Mouse (Mus musculus): ENCODE measurements around the gene 9430038I01Rik.

Gene 9430038I01Rik

GRCm38 (mm10) chr7:137366736-137367135, 43.8 kb downstream of the 9430038I01Rik start:
- DNase-seq (ENCODE audit: extremely low read depth, low read depth): no peak

- DNase-seq (ENCODE audit: extremely low read depth, low read depth): no peak
Observed at GRCm38 (mm10) chr7:137365056-137365455, 45.5 kb downstream of the 9430038I01Rik start.

- no peak for DNase-seq (ENCODE audit: extremely low read depth, low read depth)
Observed at GRCm38 (mm10) chr7:137364571-137364970, 46.0 kb downstream of the 9430038I01Rik start.

- DNase-seq (ENCODE audit: extremely low read depth, low read depth): no peak
Observed at GRCm38 (mm10) chr7:137346860-137347259, 63.7 kb downstream of the 9430038I01Rik start.

GRCm38 (mm10) chr7:137346068-137346467, 64.5 kb downstream of the 9430038I01Rik start:
- DNase-seq (ENCODE audit: extremely low read depth, low read depth): no peak

- no peak for DNase-seq (ENCODE audit: extremely low read depth, low read depth)
Observed at GRCm38 (mm10) chr7:137333951-137334350, 76.6 kb downstream of the 9430038I01Rik start.

Measured in MEL-GATA-1-ER (cell line).